Mouse (Mus musculus) limb, embryonic 13.5 days (tissue): ENCODE results near the gene Stk35. TPM values are rescaled to one million over a fixed set of nuclear protein-coding genes. Genes with fewer than 3 reads are reported as not detected.

ENCODE experiments used
- ATAC-seq: fragments of 200-750 bp; cut with Nextera tagmentation; 2 replicates; pipeline ENCODE4 v1.8.0; 2017; ENCODE audit warnings: low read depth, moderate number of reproducible peaks, moderate TSS enrichment; ENCODE audit not compliant: low FRiP score
- H3K27ac ChIP-seq: fragments of 300-500 bp; sonication (generic); 2 replicates; pipeline ENCODE4 v1.5.1; 2015; ENCODE audit warnings: inconsistent platforms, mild to moderate bottlenecking, moderate library complexity
- H3K27me3 ChIP-seq: fragments of 300-500 bp; sonication (generic); 2 replicates; pipeline ENCODE4 v1.6.1; 2015; ENCODE audit warnings: mild to moderate bottlenecking, inconsistent platforms
- H3K36me3 ChIP-seq: fragments of 300-500 bp; sonication (generic); 2 replicates; pipeline ENCODE4 v1.6.1; 2015; ENCODE audit warnings: inconsistent platforms, mild to moderate bottlenecking, moderate library complexity
- H3K4me1 ChIP-seq: fragments of 300-500 bp; sonication (generic); 2 replicates; pipeline ENCODE4 v1.6.1; 2015; ENCODE audit warnings: inconsistent platforms
- H3K4me2 ChIP-seq: fragments of 300-500 bp; sonication (generic); replicated peaks from 2 replicates; pipeline ENCODE4 v1.6.1; 2015; ENCODE audit warnings: inconsistent platforms, mild to moderate bottlenecking, moderate library complexity
- H3K4me3 ChIP-seq: fragments of 300-500 bp; sonication (generic); 2 replicates; pipeline ENCODE4 v1.5.1; 2015; ENCODE audit warnings: moderate library complexity, mild to moderate bottlenecking, inconsistent platforms
- H3K9ac ChIP-seq: fragments of 300-500 bp; sonication (generic); 2 replicates; pipeline ENCODE4 v1.6.1; 2015; ENCODE audit warnings: mild to moderate bottlenecking, inconsistent platforms
- H3K9me3 ChIP-seq: fragments of 300-500 bp; sonication (generic); 2 replicates; pipeline ENCODE4 v1.6.1; 2016; ENCODE audit warnings: inconsistent platforms
- WGBS: fragments of 180-500 bp; shearing (Covaris S2); methylation state at CpG from one replicate; pipeline ENCODE4 v1.1.7; 2015; 5-methylcytosine and 5-hydroxymethylcytosine counted together
- polyA plus RNA-seq: library from polyadenylated mRNA; unstranded; fragments of >200 nt; fragmentation: Nextera tagmentation; extraction: Ambion mirVana; gene quantifications from 2 replicates; pipeline ENCODE4 v1.2.1, GENCODE M21; 2015

Gene Stk35
- polyA plus RNA-seq, 1 experiment from 2014 or later: 10.3 TPM

DNA sequence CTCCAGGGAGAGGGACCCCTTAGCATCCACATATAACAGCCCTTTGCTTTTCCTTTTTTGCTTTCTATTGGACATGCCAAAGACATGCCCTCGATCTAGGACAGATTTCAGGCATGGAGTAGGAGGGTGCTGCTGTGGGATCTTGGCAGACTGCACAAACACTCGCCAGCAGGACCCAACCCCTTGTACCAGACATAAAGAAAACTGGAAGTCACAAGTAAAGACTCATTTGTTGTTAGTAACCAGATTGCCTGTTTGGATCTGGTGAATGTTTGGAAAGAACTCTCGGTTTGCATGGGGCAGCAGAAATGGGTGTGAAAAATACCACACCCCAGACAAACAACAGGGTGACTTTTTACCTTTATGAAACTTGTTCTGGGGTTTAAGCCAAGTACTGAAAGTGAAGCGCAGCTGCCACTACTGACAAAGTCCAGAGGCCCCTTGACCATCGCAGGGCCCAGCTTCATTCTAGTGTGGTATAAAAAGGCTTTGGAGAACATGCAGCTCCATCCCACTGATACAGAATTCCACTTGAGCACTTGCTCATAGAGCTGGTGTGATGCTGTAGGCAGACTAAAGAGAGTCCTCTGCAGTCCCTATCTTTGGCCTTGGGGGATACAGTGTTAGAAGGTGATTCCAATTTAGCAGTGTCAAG lies 17.4 kb downstream of the Stk35 start:
- no peaks in the 10 kb centered on the region for H3K9me3 ChIP-seq
- no peak overlapping the region for H3K27ac ChIP-seq
- no peak for ATAC-seq
- no peaks in the 10 kb centered on the region for H3K27me3 ChIP-seq
- H3K4me1 ChIP-seq: peaks cover 13% of the 10 kb centered on the region
- H3K36me3 ChIP-seq: peaks cover 81% of the 10 kb centered on the region
- no peak overlapping the region for H3K4me2 ChIP-seq
- no peak overlapping the region for H3K9ac ChIP-seq
- H3K4me3 ChIP-seq: no peak overlapping the region
- 88% methylated on average over 5 of the region's 5 CpGs for WGBS

DNA sequence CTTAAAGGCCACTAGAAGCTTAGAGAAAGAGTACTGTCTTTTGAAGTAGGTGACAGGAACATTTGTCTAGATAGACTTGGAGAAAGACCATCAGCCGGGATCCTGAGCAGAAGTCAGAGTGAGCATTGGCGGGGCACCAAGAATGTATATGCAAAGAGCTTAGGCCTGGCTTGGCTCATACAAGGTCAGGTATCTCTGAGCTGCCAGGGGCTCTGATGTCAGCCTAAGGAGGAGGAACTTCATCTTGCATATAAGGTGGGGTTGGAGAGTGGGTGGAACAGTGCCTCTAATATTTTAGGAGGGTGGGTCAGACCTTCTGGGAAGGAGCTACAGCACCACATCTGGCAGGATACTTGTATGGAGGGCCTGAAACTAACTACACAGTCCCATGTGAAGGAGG lies 18.6 kb downstream of the Stk35 start:
- peaks cover 82% of the 10 kb centered on the region for H3K36me3 ChIP-seq
- WGBS: 90% methylated on average over 2 of the region's 2 CpGs

DNA sequence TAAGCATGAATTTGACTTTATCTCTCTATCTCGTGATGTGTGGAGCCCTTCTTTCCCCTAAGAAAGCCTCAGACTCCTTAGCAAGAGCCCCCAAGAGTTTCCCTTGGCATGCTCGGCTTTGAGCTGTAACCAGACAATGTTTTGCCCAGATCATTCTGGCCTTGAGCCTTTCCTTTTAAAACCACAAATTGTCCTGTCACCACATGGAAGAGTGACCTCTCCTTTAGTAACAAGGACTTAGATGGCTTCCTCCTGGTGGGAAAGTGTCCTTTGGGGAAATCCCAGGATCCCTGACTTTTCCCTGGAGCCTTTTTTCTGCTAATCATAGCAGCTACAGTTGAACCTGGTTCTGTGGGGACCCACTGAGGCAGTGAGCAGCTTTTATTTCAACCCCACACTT lies 19.2 kb downstream of the Stk35 start:
- no peaks in the 10 kb centered on the region for H3K9me3 ChIP-seq
- no peak overlapping the region for H3K4me3 ChIP-seq
- H3K4me2 ChIP-seq: no peak overlapping the region
- WGBS: 88% methylated on average over 2 of the region's 2 CpGs
- H3K27ac ChIP-seq: no peak overlapping the region
- H3K27me3 ChIP-seq: no peaks in the 10 kb centered on the region
- H3K4me1 ChIP-seq: peaks cover 13% of the 10 kb centered on the region
- ATAC-seq: no peak
- no peak overlapping the region for H3K9ac ChIP-seq
- H3K36me3 ChIP-seq: peaks cover 84% of the 10 kb centered on the region

More for the DNA sequence above, 18.6 kb downstream of the Stk35 start:
- no peak overlapping the region for H3K9ac ChIP-seq
- no peak overlapping the region for H3K27ac ChIP-seq
- H3K4me2 ChIP-seq: no peak overlapping the region
- H3K27me3 ChIP-seq: no peaks in the 10 kb centered on the region
- no peak overlapping the region for H3K4me3 ChIP-seq
- ATAC-seq: no peak
- H3K4me1 ChIP-seq: peaks cover 13% of the 10 kb centered on the region
- H3K9me3 ChIP-seq: no peaks in the 10 kb centered on the region

DNA sequence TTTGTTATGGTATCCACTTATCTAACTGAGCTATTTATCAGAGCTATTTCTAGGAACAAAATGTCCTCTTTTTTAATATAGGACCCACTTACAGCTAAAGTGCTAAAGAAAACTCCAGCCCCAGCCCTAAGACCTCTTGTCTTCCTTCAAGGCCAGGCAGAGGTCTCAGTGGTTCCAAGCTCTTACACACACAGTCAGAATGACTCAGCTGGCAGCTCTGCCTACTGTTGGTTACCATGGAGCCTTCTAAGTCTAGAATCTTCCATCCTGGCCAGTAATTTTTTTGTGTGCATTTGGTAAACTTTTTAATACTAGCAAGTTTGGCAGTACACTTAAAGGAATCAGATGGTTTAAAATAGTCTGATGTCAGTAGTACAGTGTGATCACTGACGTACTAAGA lies 19.6 kb downstream of the Stk35 start:
- Histone ChIP-seq H3K9me3 (no peaks in the 10 kb centered on the region), H3K4me3 (no peak overlapping the region), H3K4me1 (peaks cover 11% of the 10 kb centered on the region), H3K4me2 (no peak overlapping the region), H3K27ac (no peak overlapping the region), H3K9ac (no peak overlapping the region), H3K27me3 (no peaks in the 10 kb centered on the region), H3K36me3 (peaks cover 79% of the 10 kb centered on the region)
- ATAC-seq: no peak
- WGBS: 97% methylated on average over 1 of the region's 1 CpGs

DNA sequence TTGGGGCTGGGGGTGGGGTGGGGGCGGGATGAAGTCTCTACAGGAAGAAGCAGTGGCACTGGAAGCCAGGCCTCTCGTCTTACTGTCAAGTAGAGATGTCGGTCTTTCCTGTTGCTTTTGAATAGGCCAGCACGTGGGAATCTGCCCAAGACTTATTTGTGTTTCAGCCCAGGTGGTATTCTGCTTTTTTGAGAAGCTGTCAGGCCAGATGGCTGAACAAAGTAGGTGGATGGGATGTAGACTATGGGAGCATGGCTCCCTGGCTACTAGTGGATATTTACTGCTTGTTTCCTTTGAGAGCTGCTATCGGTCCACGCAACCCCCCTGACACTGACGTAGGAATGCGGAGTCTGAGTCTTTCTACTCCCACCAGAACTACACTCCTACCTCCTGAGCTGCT lies 20.7 kb downstream of the Stk35 start:
- Histone ChIP-seq H3K4me1 (peaks cover 5% of the 10 kb centered on the region), H3K4me3 (no peak overlapping the region), H3K27ac (no peak overlapping the region), H3K27me3 (no peaks in the 10 kb centered on the region), H3K9ac (no peak overlapping the region), H3K36me3 (peaks cover 74% of the 10 kb centered on the region), H3K4me2 (no peak overlapping the region), H3K9me3 (no peaks in the 10 kb centered on the region)
- WGBS: 84% methylated on average over 8 of the region's 8 CpGs
- ATAC-seq: no peak

DNA sequence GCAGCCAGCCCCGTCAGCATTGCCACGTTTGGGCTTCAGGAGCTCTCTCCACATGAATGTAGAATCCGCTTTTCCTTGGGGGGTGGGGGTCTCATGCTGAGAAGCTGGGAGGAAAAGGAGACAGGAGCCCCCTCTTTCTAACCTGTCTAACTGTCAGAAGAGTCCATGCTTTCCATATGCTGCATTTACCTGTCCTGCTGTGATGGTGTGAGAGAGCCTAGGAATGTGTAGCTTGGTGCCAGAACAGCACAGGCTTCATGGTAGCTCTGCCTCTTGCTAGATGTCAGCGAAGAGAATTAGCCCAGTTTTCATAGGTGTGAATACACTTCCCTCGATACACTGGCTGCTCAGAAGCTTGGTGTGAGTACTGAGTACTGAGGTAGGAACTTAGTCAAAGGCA lies 21.3 kb downstream of the Stk35 start:
- Histone ChIP-seq H3K27me3 (no peaks in the 10 kb centered on the region), H3K4me1 (peaks cover 5% of the 10 kb centered on the region), H3K27ac (no peak overlapping the region), H3K9ac (no peak overlapping the region), H3K4me2 (no peak overlapping the region), H3K4me3 (no peak overlapping the region), H3K36me3 (peaks cover 73% of the 10 kb centered on the region), H3K9me3 (no peaks in the 10 kb centered on the region)
- ATAC-seq: no peak
- WGBS: 86% methylated on average over 5 of the region's 5 CpGs

DNA sequence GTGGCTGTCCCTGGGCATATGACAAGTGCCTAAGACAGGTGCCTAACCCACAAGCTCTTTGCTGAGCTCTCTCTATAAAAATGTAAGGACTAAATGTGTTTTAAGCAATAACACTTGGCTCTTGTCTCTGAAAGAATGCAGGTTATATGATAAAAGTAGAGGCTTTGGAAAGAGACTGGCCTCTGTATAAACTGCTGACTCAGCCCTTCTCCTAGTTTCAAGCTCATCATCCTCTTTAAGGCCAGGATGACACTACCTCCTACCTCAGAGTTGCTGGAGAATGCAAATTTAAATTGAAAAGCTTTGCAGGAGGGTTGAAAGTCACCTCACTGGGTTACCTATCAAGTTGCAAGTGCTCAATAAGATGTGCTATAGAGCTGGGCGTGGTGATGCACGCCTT lies 23.0 kb downstream of the Stk35 start:
- Histone ChIP-seq H3K4me1 (no peaks in the 10 kb centered on the region), H3K27me3 (no peaks in the 10 kb centered on the region), H3K36me3 (peaks cover 69% of the 10 kb centered on the region), H3K4me3 (no peak overlapping the region), H3K9me3 (no peaks in the 10 kb centered on the region), H3K9ac (no peak overlapping the region), H3K4me2 (no peak overlapping the region), H3K27ac (no peak overlapping the region)
- ATAC-seq: no peak
- WGBS: 92% methylated on average over 2 of the region's 2 CpGs

DNA sequence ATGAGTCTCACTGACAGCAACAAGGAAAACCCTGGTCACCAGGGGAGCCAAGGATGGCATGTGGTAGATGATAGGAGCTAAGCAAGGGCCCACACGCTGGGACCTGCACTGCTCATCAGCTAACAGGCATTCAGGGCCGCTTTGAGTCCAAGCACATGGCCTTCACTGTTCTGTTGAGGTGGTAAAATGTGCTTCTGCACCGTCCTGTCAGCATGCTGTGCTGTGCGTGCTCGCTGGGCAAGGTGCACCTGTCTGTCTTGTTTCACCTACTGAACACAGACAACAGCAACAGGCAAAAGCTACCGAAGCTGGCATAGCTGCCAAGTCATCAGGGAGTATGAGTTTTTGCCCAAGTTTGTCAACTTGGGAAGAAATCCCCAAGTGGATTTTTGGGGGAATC lies 23.9 kb downstream of the Stk35 start:
- H3K4me3 ChIP-seq: no peak overlapping the region
- no peak for ATAC-seq
- no peaks in the 10 kb centered on the region for H3K27me3 ChIP-seq
- H3K9me3 ChIP-seq: no peaks in the 10 kb centered on the region
- no peaks in the 10 kb centered on the region for H3K4me1 ChIP-seq
- H3K27ac ChIP-seq: no peak overlapping the region
- no peak overlapping the region for H3K4me2 ChIP-seq
- H3K36me3 ChIP-seq: peaks cover 69% of the 10 kb centered on the region
- no peak overlapping the region for H3K9ac ChIP-seq
- WGBS: 93% methylated on average over 6 of the region's 6 CpGs

DNA sequence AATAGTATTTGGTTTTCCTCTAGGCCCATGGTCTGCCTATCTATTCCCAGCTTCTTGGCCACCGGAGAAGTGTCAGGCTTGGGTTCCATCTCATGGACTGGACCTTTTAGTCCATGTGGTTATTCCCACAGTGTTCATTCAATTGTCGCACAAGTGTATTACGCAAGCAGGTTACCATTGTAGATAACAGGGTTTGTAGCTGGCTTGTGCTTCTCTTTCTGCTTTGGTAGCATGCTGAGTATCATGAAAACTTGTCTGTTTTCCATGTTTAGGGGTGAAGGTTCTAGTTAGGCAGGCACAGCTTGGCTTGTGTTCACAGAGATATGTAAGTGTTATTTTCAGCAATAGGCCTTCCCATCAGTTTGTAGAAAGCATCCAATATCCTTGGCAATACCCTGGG lies 25.8 kb downstream of the Stk35 start:
- Histone ChIP-seq H3K36me3 (peaks cover 74% of the 10 kb centered on the region), H3K4me2 (no peak overlapping the region), H3K4me1 (peaks cover 5% of the 10 kb centered on the region; the same call in 1 of the 2 replicates), H3K27ac (no peak overlapping the region), H3K27me3 (no peaks in the 10 kb centered on the region), H3K4me3 (no peak overlapping the region), H3K9me3 (no peaks in the 10 kb centered on the region), H3K9ac (no peak overlapping the region)
- 94% methylated on average over 3 of the region's 3 CpGs for WGBS
- no peak for ATAC-seq

DNA sequence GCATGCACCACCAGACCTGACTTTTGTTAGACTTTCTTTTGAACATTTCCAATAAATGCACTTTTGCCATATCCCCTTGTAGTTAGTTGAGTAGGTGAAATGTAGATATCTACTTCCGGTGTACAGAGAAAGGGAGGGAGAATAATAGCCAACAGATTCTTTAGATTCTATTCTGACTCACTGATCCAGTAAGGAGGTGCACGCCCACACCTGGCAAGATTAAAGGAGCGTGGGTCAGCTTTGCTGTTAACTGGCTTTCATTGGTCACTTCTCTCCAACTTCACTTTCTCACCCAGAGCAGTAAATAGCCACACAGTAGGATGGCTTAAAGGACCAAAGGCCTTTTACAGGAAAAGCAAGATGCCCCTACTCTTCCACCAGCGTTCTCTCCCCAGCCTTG lies 32.7 kb downstream of the Stk35 start:
- Histone ChIP-seq H3K9me3 (no peaks in the 10 kb centered on the region), H3K9ac (no peak overlapping the region), H3K27me3 (no peaks in the 10 kb centered on the region), H3K4me3 (no peak overlapping the region), H3K27ac (no peak overlapping the region), H3K36me3 (peaks cover 38% of the 10 kb centered on the region), H3K4me1 (peaks cover 29% of the 10 kb centered on the region), H3K4me2 (no peak overlapping the region)
- WGBS: 80% methylated on average over 4 of the region's 4 CpGs
- no peak for ATAC-seq

DNA sequence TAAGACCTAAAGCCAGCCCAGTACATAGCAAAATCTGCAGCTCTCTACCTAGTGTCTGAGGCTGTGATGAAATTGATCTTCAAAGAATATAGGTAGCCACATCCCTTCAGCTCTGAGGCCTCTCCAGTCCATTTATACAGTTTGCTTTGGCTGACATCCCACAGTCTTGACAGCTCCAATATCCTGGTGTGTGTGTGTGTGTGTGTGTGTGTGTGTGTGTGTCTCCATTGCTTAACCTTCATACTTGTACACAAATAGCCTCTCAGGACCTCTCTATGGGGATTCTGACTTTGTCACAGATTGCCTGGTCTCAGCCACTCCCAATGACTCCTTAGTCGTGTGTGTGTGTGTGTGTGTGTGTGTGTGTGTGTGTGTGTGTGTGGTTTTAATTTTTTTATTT lies 33.9 kb downstream of the Stk35 start:
- Histone ChIP-seq H3K27ac (no peak overlapping the region; the same call in 1 of the 2 replicates), H3K4me3 (no peak overlapping the region), H3K36me3 (peaks cover 26% of the 10 kb centered on the region), H3K9me3 (no peaks in the 10 kb centered on the region), H3K4me1 (peaks cover 29% of the 10 kb centered on the region), H3K27me3 (no peaks in the 10 kb centered on the region), H3K4me2 (no peak overlapping the region), H3K9ac (no peak overlapping the region)
- 40% methylated on average over 1 of the region's 1 CpGs for WGBS
- ATAC-seq: no peak

DNA sequence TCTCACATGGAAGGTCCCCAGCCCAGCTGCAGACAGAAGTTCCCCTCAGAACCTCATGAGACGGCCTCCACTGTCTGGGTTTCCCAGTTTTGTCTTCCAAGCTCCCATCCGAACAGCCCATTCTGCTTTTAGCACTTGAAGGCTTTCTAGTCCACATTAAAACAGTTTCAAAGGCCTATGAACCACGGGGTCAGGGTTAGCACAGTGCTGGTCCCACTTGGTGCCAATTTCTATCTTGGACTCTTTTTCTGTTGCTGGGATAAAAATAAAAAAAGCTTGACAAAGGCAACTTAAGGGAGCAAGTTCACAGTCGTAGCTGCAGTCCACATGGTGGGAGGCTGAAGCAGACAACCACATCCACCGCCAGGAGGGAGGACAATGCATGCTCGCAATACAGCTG lies 34.6 kb downstream of the Stk35 start:
- no peak overlapping the region for H3K4me2 ChIP-seq
- peaks cover 19% of the 10 kb centered on the region for H3K36me3 ChIP-seq
- WGBS: 86% methylated on average over 6 of the region's 6 CpGs
- H3K9ac ChIP-seq: no peak overlapping the region
- no peak for ATAC-seq
- no peak overlapping the region for H3K4me3 ChIP-seq
- H3K9me3 ChIP-seq: no peaks in the 10 kb centered on the region
- no peaks in the 10 kb centered on the region for H3K27me3 ChIP-seq
- peaks cover 29% of the 10 kb centered on the region for H3K4me1 ChIP-seq
- H3K27ac ChIP-seq: no peak overlapping the region

DNA sequence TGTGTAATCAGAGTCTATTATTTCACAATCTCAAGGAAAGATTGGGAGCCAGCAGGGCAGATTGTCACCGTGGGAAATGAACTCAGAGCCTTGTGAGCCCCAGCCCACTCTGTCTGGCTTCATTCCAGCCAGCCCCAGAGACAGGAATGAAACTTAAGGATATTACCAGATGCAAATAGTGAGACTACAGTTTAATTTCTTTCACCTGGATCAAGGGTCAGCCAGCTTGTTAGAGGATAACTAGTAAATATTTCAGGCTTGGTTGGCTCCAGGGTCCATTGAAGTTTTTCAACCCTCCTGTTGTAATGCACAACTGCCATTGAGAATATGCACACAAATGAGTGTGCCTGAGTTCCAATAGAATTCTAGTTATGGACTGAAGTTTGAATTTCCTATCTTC lies 36.6 kb downstream of the Stk35 start:
- Histone ChIP-seq H3K27me3 (no peaks in the 10 kb centered on the region), H3K9ac (no peak overlapping the region), H3K36me3 (peaks cover 4% of the 10 kb centered on the region; the same call in 1 of the 2 replicates), H3K4me2 (no peak overlapping the region), H3K27ac (no peak overlapping the region), H3K9me3 (no peaks in the 10 kb centered on the region), H3K4me1 (peaks cover 20% of the 10 kb centered on the region), H3K4me3 (no peak overlapping the region)
- 62% methylated on average over 1 of the region's 1 CpGs for WGBS
- ATAC-seq: no peak
